Mouse (Mus musculus) CD4-positive, CD25-positive, alpha-beta regulatory T cell, adult 4 months (primary cell): ENCODE data around the gene Spry2. TPM values are rescaled to one million over a fixed set of nuclear protein-coding genes. Genes with fewer than 3 reads are reported as not detected.

ENCODE experiments used
- ATAC-seq: one replicate; pipeline ENCODE4 v1.8.0; 2017
- polyA plus RNA-seq, 2 experiments: library from polyadenylated mRNA; unstranded; fragments of 100-300 nt; shearing (Covaris generic); gene quantifications; one replicate each; pipeline ENCODE4 v1.2.1; 2017

Gene Spry2
- polyA plus RNA-seq, 2 experiments from 2014 or later: 0.29 TPM; not detected in 1

DNA sequence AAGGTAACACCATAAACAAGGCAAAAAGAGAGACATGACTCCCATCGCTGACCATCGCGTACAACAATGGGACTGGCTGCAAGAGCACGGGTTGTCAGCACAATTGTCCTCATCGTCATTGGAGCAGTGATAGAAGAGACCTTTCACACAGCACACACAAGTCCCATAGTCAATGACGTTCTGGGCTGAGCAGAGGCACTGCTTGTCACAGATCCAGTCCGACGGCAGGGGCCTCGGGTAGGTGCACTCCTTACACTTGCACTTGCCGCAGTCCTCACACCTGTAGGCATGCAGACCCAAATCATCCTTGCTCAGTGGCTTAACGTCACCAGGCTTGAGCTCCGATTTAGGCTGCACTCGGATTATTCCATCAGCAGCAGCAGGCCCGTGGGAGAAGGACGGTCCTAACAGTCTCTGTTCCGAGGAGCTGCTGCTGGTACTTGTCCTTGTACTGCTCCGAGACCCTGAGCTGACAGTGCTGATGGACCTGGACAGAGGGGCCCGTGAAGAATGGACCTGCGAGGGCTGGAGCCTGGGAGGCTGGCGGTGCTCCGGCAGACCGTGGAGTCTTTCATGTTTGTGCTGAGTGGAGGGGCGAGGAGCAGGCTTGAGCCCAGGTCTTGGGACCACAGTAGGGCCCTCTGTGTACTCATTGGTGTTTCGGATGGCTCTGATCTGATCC, 3.5 kb downstream of the Spry2 start:
- ATAC-seq: no peak

DNA sequence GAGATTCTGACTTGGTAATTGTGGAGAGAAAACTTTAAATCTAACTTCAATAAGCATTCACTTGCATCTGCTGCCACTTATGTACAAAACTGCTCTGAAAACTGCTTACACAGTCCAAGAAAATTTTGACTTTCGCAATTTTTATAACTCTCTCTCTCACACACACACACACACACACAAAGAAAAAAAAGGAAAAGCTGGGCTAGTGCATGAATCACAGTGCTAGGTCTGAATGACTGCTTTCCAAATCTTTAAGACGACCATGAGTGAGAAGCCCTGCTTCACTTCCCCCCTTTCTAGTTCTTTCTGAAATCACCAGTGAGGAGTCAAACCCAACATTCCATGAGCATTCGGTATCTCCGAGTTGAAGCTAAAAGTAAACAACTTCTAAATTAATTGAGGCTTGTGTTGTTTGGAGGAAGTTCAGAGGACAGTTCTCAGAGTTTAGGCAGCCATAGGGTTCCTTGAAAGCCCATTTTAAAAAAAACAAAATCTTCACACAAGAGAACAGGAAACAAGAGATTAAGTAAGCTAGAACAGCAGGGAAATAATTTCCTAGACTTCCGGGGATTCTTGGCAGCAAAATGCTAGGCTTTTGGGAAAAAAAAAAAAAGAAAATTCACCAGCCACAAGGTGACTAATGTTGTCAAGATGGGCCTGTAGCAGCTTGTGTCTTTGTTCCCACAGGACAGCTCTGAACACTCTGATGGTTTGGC, 5.9 kb downstream of the Spry2 start:
- ATAC-seq: no peak

DNA sequence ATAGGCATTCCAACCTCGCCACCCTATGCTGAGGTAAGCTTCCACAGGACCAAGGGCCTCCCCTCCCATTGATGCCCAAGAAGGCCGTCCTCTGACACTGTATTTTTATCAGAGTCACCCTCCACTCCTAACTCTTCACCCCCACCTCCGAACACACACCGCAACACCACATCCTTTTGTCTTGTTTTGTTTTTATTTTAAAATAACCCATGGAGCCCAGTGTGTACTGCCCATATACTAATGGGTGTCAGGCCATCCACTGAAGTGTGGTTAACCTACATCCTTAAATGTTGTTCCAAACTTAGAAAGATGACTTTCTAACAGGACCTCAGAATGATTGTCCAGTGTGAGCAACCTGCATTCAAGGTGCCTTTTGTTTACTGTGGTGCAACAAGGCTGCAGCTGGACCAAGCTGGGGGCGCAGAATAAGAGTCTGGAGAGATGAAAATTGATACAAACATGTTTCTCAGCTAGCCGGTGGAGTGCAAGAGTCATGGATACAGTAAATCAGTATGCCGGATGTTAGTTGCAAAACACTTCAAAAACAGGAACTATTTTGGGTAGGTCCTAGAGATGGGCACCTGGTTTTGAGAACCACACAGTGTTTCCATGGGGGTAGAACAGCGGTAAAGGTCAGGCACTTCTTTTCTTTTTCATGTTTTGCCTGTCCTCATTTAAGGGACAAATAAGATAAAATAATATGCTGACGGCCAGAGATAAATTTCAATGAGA, 9.8 kb downstream of the Spry2 start:
- no peak for ATAC-seq

DNA sequence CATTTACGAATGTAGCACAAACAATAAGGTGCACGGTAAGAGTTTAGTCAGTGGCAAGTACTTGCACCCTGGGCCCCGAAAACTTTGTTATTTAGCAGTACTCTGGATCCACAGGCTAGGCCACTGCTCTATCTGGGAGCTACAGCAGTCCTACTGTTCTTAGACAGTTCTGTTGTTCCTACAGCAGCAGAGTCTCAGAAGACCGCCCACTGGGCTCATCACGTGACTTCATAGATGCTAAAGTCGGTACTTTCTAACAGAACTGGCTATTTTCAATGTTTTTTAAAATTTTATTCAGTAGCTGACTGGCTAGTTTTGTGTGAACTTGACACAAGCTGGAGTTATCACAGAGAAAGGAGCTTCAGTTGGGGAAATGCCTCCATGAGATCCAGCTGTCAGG, 11.4 kb downstream of the Spry2 start:
- no peak for ATAC-seq

DNA sequence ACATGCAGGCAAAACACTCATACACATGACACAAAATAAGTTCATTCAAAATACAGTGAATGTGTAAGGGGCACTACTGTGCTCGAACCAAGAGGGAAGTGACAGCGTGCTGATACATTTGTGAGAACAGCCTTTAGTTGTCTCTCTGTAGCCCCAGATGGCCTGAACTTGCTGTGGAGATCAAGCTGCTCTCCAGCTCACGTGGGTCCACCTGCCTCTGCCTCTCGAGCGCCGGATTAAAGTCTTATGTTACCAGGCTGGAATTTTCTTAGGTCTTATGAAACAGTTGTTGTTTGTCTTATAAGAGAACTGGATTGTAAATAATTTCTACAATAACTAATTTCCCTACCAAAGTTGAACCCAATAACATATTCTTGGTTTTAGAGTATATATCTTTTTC, 13.4 kb downstream of the Spry2 start:
- ATAC-seq: no peak

DNA sequence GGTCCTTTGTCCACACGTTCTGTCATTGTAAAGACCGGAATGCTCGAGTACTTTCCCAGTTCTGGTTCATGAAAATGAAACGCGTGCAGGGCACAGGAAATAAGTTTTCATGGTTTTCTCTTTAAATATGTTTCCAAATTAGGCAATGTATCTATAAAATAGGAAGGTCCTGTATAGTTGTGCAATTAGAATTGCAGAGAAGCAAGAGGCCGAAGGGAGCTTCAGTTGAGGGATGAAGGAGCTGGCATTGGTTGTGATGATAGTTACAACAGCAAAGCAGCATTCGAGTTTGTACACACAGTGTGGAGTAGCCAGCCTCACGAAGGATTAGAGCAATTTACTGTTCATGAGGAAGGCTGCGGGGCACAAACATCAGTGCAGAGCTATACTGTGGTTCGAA, 18.3 kb downstream of the Spry2 start:
- ATAC-seq: no peak

DNA sequence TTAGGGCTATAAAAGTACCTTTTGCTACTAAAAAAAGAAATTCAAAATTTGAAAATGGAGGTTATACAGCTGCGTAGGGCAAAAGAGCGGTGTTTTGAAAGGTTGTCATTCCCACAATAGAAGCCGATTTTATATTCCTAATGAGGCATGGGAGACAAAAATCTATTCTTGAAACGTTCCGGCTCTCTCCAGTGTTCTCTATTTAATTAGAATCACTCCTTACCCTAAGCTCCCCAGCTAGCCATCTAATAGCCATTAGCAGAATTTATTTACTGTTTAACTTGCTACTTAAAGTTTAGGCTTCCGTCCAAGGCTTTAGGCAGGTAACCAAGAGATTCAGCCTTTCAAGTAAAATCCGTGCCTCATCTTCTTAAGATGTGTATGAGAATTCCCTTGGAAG, 20.2 kb downstream of the Spry2 start:
- ATAC-seq: no peak

DNA sequence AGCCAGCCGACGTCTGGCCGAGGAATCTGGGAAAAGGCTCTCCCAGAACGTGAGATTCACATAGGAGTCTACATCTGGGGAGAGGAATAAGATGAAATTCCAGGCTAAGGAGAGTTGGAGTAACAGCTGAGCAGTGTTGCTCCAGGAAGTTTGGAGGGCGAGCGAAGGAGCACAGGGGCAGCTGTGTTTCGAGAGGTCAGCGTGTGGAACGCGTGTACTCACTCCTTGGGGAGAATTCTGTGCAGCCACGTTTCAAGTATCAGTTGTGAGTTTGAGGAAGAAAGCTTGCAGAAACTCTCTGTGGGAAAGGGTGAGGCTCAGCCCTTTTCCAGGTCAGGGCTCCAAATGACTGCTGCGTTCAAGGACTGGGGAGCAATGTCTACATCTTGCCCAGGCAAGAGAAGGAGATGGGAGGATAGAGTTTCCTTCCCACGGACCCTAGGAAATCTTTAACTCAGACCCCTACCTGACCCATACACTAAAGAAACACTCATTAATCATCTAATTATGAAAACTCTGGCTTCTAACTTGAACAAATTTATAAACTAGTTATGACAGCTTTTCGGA, 26.2 kb downstream of the Spry2 start:
- ATAC-seq: no peak

DNA sequence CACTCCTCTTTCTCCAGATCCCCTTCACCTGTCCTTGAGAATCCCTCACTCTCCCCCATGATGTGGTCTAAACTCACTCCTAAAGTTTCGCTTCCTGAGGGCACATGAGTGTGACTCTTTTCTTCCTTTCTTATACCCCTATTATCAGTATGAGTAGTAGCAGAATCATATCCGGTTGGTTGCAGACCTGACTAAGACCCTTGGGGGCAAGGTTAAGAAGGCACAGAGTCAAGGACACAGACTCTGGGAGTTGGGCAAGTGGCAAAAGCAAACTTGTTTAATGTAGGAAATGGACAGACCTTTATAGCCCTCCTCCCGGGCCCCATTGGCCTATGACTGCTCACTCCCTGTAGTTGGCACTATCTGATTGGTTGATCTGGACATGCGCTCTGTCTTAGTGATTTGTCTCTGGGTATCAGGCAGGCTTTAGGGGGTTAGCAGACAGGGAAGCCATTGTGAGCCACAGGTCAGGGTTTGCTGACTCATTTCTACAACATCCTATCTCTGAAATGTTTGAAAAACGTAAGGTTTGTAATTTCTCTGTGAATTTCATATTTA, 31.2 kb downstream of the Spry2 start:
- ATAC-seq: no peak

DNA sequence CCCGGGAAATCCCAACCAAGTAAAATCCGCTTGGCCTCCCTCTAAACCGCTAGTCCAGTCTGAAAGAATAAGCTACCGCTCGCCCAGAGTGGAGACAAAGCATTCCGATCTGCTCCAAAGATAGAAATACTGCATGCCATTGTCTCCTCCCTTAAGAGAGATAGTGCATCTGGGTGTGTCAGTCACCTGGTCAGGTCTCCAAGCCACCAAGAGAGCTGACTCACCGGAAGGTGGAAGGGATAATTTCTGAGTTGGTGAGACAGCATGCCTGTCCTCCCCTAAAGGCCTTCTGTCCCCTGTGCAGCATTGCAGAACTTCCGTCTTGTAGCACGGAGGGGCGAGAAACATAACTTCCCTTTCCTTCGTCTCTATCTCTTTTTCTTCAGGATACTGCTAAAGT, 34.4 kb downstream of the Spry2 start:
- ATAC-seq: no peak

DNA sequence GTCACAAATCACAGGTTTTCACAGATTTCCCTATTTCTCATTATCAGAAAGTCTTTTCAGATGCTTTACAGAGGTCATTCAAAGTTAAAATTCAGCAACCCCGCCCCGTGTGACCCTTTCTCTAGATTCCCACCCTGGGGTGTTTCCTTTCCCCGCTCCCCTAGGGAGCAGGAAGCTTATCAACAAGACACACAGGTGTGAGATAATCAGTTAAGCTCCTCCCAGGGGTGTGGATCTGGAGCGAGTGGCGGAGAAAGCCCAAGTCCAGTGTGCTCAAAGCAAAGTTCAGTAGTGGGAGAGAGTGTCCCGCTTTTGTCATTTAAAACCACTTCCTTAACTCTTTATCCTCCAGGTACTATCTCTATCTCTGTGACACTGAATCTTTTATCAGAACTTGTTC, 35.7 kb downstream of the Spry2 start:
- no peak for ATAC-seq

DNA sequence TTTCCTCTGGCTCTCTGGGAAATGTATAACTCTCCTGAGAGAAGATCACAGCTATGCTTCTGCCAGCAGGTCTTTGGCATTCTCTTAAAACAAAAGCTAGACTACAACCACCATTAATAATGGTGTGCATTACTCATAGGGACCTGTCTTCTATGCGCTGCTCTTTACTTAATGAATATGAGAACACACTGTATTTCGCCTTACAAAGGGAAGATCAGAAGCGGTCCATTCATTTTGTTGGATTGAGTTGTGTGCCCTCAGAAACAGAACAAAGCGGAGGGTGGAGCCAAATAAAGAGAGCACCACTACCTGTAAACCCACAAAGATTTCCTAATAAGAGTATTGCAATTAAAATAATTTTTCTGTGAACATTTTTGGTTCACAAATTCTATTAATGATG, 36.3 kb downstream of the Spry2 start:
- ATAC-seq: no peak

DNA sequence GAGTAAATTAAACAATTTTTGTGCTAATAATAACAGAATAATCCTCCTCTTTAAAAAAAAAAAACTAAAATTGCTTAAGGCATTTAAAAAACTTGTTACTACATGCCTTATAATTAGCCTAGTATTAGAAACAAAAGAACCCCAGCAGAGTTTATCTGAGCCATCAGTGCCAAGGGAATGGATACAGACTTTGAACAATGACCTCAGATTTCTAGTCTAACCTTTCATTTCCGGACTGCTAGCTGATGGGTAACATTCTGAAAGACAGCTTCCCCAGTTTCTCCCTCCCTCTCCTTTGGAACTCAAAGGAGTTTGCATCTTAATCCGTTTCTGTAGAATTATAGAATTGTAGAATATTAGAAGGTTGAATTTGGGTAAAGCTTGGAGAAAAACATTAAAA, 36.7 kb downstream of the Spry2 start:
- no peak for ATAC-seq

DNA sequence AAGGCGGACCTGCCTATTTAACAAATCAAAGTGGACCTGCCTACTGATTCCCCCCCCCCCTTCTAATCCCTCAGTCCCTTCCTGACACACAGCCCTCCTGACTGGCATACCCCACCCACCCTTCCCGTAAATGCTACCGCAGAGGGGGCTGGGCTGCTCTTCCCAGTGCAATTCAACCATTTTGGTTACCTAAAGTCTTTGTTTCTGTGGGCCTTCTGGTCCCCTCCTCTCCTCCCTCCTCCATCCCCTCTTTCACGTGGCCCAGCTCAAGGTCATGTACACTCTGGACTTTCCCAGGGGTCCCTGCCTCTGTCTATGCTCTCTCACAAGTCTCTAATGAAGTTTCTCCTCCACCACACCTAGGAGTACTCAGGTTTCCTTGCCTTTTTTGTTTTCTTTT, 37.3 kb downstream of the Spry2 start:
- ATAC-seq: no peak

DNA sequence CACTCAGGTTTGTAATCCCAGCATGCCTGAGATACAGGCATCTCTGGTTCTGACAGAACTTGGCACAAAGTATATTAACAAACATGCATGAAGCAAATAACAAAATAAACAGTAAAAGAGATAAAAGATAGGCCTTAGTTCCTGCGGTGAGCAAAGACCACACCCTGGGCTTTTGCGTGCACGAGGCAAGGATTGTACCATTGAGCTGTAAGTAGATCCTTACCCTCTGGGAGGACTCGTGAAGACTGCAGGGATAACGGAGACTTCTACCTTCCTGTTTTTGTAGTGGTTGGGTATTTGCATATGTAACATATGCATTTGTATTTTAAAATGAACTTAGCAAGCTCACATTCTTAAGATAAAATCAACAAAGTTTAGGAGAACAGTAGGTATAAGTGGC, 37.7 kb downstream of the Spry2 start:
- ATAC-seq: no peak

DNA sequence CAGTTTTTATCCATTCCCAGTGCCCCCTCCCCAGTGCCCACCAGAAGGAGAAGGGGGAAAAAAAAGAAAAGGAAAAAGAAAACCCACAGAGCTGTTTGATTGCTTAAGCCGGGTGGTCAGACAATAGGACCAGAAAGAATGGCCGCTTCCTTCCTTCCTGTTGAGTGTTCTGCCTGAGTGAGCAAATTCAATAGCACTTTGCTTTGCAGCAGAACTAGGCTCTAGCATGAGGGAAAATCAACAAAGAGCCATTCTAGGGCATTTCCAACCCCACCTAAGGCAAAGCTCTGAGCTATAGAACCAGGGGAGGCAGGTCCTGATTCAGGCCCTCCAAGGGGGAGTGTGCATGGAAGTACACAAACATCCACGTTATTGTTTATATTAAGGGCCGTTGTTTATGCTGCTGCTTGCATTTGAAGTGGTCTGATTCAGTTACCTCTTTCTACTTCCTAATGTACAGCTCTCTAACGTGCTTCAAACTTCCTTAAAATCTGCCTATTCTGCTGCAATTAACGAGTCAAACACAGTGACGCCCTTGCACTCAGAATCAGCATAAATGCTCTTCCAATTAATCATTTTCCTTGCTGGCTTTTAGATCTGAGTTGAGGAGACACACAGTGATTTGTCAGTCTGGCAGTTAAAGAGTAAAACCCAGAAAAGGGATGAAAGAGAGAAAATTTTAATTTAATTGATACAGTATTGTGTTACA, 45.1 kb downstream of the Spry2 start:
- no peak for ATAC-seq

Other genes with a start within 250 kb of the Spry2 start
- gene Trim52, start 209.4 kb upstream of the Spry2 start, polyA plus RNA-seq: not detected